Mouse (Mus musculus): Measurements from ENCODE around the gene Dtx3. TPM values are rescaled to one million over a fixed set of nuclear protein-coding genes. Genes with fewer than 3 reads are reported as not detected.
"Not testable (repeated sequence)": the region's sequence is repeated elsewhere in the genome, so short reads cannot be mapped to it uniquely, and the experiment has no call there.

The Dtx3 gene
- polyA plus RNA-seq, 1 experiment from 2014 or later, result 129 TPM

- peaks cover 8% of the 10 kb centered on the region for H3K4me1 ChIP-seq
- H3K36me3 ChIP-seq, result no peaks in the 10 kb centered on the region
- peaks cover 15% of the 10 kb centered on the region for H3K27me3 ChIP-seq
- ATAC-seq (replicated peaks; ENCODE audit: low FRiP score), result no peak
- no peak overlapping the region for H3K27ac ChIP-seq
- H3K9ac ChIP-seq, result no peak overlapping the region
- no peak overlapping the region for H3K4me2 ChIP-seq
- 81% methylated on average over 9 of the region's 9 CpGs for WGBS
- H3K9me3 ChIP-seq (replicated peaks), result no peaks in the 10 kb centered on the region
- no peak overlapping the region for H3K4me3 ChIP-seq (replicated peaks)
Measured at GRCm38 (mm10) chr10:127160081-127160480, 35.4 kb downstream of the Dtx3 start.

GRCm38 (mm10) chr10:127158471-127158870 lies 37.1 kb downstream of the Dtx3 start:
- no peak for ATAC-seq (replicated peaks; ENCODE audit: low FRiP score)
- H3K27ac ChIP-seq, result no peak overlapping the region

DNA sequence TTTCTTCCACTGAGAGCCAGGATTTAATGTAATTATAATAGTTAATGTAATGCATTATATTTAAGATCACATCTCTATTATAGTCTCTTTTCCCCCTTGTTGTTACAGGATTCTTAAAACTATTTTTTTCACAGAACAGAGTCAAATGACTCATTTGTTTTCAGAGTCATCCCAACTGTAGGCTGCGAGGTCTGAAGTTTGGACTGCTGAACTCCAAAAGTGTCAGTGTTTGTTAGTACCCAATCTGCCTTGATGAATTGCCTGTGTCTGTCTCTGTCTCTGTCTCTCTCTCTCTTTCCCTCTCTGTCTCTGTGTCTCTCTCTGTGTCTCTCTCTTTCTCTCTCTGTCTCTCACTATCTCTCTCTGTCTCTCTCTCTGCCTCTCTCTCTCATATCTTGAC lies 39.0 kb downstream of the Dtx3 start:
- H3K27me3 ChIP-seq, result no peaks in the 10 kb centered on the region
- 71% methylated on average over 1 of the region's 1 CpGs for WGBS

More at GRCm38 (mm10) chr10:127158471-127158870, 37.1 kb downstream of the Dtx3 start:
- Histone ChIP-seq H3K9ac (no peak overlapping the region), H3K27me3 (peaks cover 6% of the 10 kb centered on the region), H3K9me3 (replicated peaks) (no peaks in the 10 kb centered on the region), H3K4me2 (no peak overlapping the region), H3K4me1 (peaks cover 8% of the 10 kb centered on the region), H3K36me3 (no peaks in the 10 kb centered on the region), H3K4me3 (replicated peaks) (no peak overlapping the region)
- WGBS, result 76% methylated on average over 3 of the region's 3 CpGs

GRCm38 (mm10) chr10:127156089-127156488 lies 39.4 kb downstream of the Dtx3 start:
- Histone ChIP-seq H3K4me3 (replicated peaks) (no peak overlapping the region), H3K9ac (no peak overlapping the region), H3K4me1 (peaks cover 8% of the 10 kb centered on the region), H3K27ac (0 out of 2 replicates have a peak overlapping the region, but pooled peaks have one; percentile 81), H3K9me3 (replicated peaks) (no peaks in the 10 kb centered on the region), H3K27me3 (no peaks in the 10 kb centered on the region), H3K36me3 (no peaks in the 10 kb centered on the region), H3K4me2 (no peak overlapping the region)
- WGBS, result 77% methylated on average over 1 of the region's 1 CpGs
- ATAC-seq (replicated peaks; ENCODE audit: low FRiP score), result no peak

More for the DNA sequence above, 39.0 kb downstream of the Dtx3 start:
- no peaks in the 10 kb centered on the region for H3K9me3 ChIP-seq (replicated peaks)
- no peak overlapping the region for H3K9ac ChIP-seq
- H3K27ac ChIP-seq, result no peak overlapping the region
- no peak for ATAC-seq (replicated peaks; ENCODE audit: low FRiP score)
- no peaks in the 10 kb centered on the region for H3K36me3 ChIP-seq
- no peak overlapping the region for H3K4me2 ChIP-seq
- peaks cover 8% of the 10 kb centered on the region for H3K4me1 ChIP-seq
- no peak overlapping the region for H3K4me3 ChIP-seq (replicated peaks)

DNA sequence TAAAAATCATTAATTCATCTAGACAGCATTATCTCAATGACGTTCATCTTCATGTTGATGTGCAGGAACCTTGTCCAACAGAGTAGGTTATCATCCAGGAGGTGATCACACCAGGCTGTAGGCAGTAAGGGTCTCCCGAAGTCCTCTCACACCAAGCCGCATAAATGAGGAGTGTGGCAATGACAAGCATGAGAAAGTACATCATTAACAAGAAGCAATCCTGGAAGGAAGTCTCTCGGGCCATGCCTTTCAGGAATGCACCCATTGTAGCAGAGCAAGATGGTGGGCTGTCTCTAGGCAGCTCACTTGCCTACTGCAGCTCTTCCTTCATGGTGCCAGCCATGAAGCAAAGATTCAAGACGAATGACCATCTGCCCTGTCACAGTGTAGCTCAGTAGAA lies 40.9 kb downstream of the Dtx3 start:
- peak overlapping the region; percentile 81 for H3K27ac ChIP-seq
- H3K9me3 ChIP-seq (replicated peaks), result no peaks in the 10 kb centered on the region
- 67% methylated on average over 5 of the region's 5 CpGs for WGBS
- no peaks in the 10 kb centered on the region for H3K27me3 ChIP-seq
- H3K4me3 ChIP-seq (replicated peaks), result no peak overlapping the region
- H3K9ac ChIP-seq, result no peak overlapping the region
- H3K4me1 ChIP-seq, result peaks cover 8% of the 10 kb centered on the region
- ATAC-seq (replicated peaks; ENCODE audit: low FRiP score), result peak; percentile 50
- H3K4me2 ChIP-seq, result no peak overlapping the region
- no peaks in the 10 kb centered on the region for H3K36me3 ChIP-seq

GRCm38 (mm10) chr10:127154241-127154640 lies 41.3 kb downstream of the Dtx3 start:
- WGBS, result 59% methylated on average over 2 of the region's 2 CpGs
- Histone ChIP-seq H3K27me3 (no peaks in the 10 kb centered on the region), H3K27ac (peak overlapping the region; percentile 81), H3K4me3 (replicated peaks) (no peak overlapping the region), H3K4me2 (no peak overlapping the region), H3K9me3 (replicated peaks) (no peaks in the 10 kb centered on the region), H3K4me1 (peaks cover 8% of the 10 kb centered on the region), H3K9ac (no peak overlapping the region), H3K36me3 (no peaks in the 10 kb centered on the region)
- peak; percentile 69 for ATAC-seq (replicated peaks; ENCODE audit: low FRiP score)

- peak overlapping the region; percentile 37; the same call in 1 of the 2 replicates for H3K27ac ChIP-seq
- no peak overlapping the region for H3K9ac ChIP-seq
- no peak overlapping the region for H3K4me3 ChIP-seq (replicated peaks)
- 97% methylated on average over 7 of the region's 7 CpGs for WGBS
- peaks cover 8% of the 10 kb centered on the region for H3K4me1 ChIP-seq
- no peak overlapping the region for H3K4me2 ChIP-seq
- no peaks in the 10 kb centered on the region for H3K27me3 ChIP-seq
- no peak for ATAC-seq (replicated peaks; ENCODE audit: low FRiP score)
- H3K9me3 ChIP-seq (replicated peaks), result no peaks in the 10 kb centered on the region
- H3K36me3 ChIP-seq, result no peaks in the 10 kb centered on the region
Measured at GRCm38 (mm10) chr10:127153323-127153722, 42.2 kb downstream of the Dtx3 start.

DNA sequence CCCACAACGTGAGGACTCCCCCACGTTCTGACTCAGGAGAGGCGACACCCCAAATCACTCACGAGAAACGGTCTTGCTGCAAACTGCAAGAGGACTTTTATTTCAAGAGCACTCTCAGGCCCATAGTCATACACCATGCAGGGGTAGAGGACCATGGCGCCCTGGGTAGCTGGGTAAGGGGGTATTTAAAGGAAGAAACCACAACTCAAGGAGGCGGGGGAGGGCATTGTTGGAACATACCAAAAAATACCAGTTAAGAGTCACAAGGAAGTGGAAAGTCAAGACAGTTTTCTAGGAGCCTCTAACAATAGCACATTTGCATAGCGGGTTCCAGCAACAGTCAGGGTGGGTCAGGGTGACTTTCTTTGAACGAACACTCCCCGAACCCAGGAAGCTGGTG lies 43.0 kb downstream of the Dtx3 start:
- H3K4me3 ChIP-seq (replicated peaks); H3K9me3 ChIP-seq (replicated peaks); H3K4me2 ChIP-seq; H3K27me3 ChIP-seq; H3K4me1 ChIP-seq; H3K9ac ChIP-seq; H3K36me3 ChIP-seq; H3K27ac ChIP-seq; ATAC-seq (replicated peaks; ENCODE audit: low FRiP score): not testable (repeated sequence)
- WGBS, result 82% methylated on average over 10 of the region's 10 CpGs

DNA sequence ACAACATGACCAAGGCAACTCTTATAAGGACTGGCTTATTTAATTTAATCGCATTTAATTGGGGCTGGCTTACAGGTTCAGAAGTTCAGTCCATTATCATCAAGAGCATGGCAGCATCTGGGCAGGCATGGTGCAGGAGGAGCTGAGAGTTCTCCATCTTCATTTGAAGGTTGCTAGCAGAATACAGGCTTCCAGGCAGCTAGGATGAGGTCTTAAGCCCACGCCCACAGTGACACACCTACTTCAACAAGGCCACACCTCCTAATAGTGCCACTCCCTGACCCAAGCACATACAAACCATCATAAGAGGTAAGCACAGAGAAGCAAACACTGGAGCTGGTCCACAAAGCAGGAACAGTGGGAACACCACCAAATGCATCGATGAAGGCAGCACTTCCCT lies 44.3 kb downstream of the Dtx3 start:
- not testable (repeated sequence) for H3K9ac ChIP-seq; H3K4me2 ChIP-seq; ATAC-seq (replicated peaks; ENCODE audit: low FRiP score); H3K9me3 ChIP-seq (replicated peaks); H3K36me3 ChIP-seq; H3K4me3 ChIP-seq (replicated peaks); H3K27me3 ChIP-seq
- H3K27ac ChIP-seq, result 0 out of 2 replicates have a peak overlapping the region, but pooled peaks have one; percentile 54
- 91% methylated on average over 3 of the region's 3 CpGs for WGBS
- H3K4me1 ChIP-seq, result peaks cover 11% of the 10 kb centered on the region

GRCm38 (mm10) chr10:127150471-127150872 lies 45.1 kb downstream of the Dtx3 start:
- peak overlapping the region; percentile 54 for H3K27ac ChIP-seq
- H3K4me1 ChIP-seq, result peaks cover 11% of the 10 kb centered on the region
- H3K4me2 ChIP-seq, result no peak overlapping the region
- 63% methylated on average over 4 of the region's 4 CpGs for WGBS
- no peak overlapping the region for H3K4me3 ChIP-seq (replicated peaks)
- no peaks in the 10 kb centered on the region for H3K27me3 ChIP-seq
- H3K9me3 ChIP-seq (replicated peaks), result no peaks in the 10 kb centered on the region
- no peak overlapping the region for H3K9ac ChIP-seq
- ATAC-seq (replicated peaks; ENCODE audit: low FRiP score), result no peak
- H3K36me3 ChIP-seq, result no peaks in the 10 kb centered on the region

DNA sequence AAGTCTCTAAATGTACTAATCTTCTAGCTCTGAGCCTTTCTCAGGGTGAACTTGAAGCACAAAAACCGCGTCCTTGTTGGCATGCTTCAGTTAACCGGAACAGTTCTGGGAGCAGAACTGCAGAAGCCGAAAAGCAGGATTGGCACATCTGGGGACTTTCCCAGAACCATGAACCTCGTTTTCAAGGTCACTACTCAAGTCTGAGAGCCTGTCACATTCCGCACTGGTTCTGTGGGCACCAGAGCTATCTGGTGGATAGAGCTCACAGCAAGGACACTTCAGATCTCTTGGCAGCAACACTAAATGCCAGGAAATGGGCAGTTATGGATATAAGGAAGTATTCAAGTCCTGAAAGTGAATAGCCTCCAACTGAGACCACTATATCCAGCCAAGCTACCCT lies 48.4 kb downstream of the Dtx3 start:
- no peak overlapping the region for H3K27ac ChIP-seq

GRCm38 (mm10) chr10:127145303-127145702 lies 50.2 kb downstream of the Dtx3 start:
- H3K4me3 ChIP-seq (replicated peaks), result no peak overlapping the region
- no peaks in the 10 kb centered on the region for H3K27me3 ChIP-seq
- no peak overlapping the region for H3K4me2 ChIP-seq
- no peak overlapping the region for H3K9ac ChIP-seq
- H3K4me1 ChIP-seq, result peaks cover 5% of the 10 kb centered on the region; the same call in 1 of the 2 replicates
- WGBS, result 68% methylated on average over 5 of the region's 5 CpGs
- H3K36me3 ChIP-seq, result no peaks in the 10 kb centered on the region
- H3K9me3 ChIP-seq (replicated peaks), result no peaks in the 10 kb centered on the region
- ATAC-seq (replicated peaks; ENCODE audit: low FRiP score), result no peak
- no peak overlapping the region for H3K27ac ChIP-seq

More for the DNA sequence above, 48.4 kb downstream of the Dtx3 start:
- no peak for ATAC-seq (replicated peaks; ENCODE audit: low FRiP score)
- peaks cover 5% of the 10 kb centered on the region; the same call in 1 of the 2 replicates for H3K4me1 ChIP-seq
- no peak overlapping the region for H3K9ac ChIP-seq
- H3K36me3 ChIP-seq, result no peaks in the 10 kb centered on the region
- no peak overlapping the region for H3K4me2 ChIP-seq
- WGBS, result 58% methylated on average over 6 of the region's 6 CpGs
- no peaks in the 10 kb centered on the region for H3K27me3 ChIP-seq
- no peaks in the 10 kb centered on the region for H3K9me3 ChIP-seq (replicated peaks)
- H3K4me3 ChIP-seq (replicated peaks), result no peak overlapping the region

- Histone ChIP-seq H3K9ac (no peak overlapping the region), H3K27me3 (no peaks in the 10 kb centered on the region), H3K4me3 (replicated peaks) (no peak overlapping the region), H3K4me2 (no peak overlapping the region), H3K9me3 (replicated peaks) (no peaks in the 10 kb centered on the region), H3K27ac (no peak overlapping the region), H3K36me3 (no peaks in the 10 kb centered on the region), H3K4me1 (peaks cover 5% of the 10 kb centered on the region; the same call in 1 of the 2 replicates)
- ATAC-seq (replicated peaks; ENCODE audit: low FRiP score), result no peak
- WGBS, result 92% methylated on average over 7 of the region's 7 CpGs
Measured at GRCm38 (mm10) chr10:127144536-127144935, 51.0 kb downstream of the Dtx3 start.
